Mouse (Mus musculus) heart, embryonic 15.5 days (tissue): ENCODE measurements around the gene Gpr37l1. TPM values are rescaled to one million over a fixed set of nuclear protein-coding genes. Genes with fewer than 3 reads are reported as not detected.

Experiments used
- ATAC-seq: fragments of 200-750 bp; cut with Nextera tagmentation; replicated peaks from 2 replicates; pipeline ENCODE4 v1.8.0; 2017; ENCODE audit warnings: low read depth, moderate TSS enrichment; ENCODE audit not compliant: insufficient number of reproducible peaks, insufficient read depth, low FRiP score
- H3K27ac ChIP-seq: fragments of 300-500 bp; sonication (generic); 2 replicates; pipeline ENCODE4 v1.5.1; 2015; ENCODE audit warnings: mild to moderate bottlenecking, inconsistent platforms
- H3K27me3 ChIP-seq: fragments of 300-500 bp; sonication (generic); 2 replicates; pipeline ENCODE4 v1.6.1; 2015; ENCODE audit warnings: inconsistent platforms
- H3K36me3 ChIP-seq: fragments of 300-500 bp; sonication (generic); 2 replicates; pipeline ENCODE4 v1.6.1; 2015; ENCODE audit warnings: mild to moderate bottlenecking, inconsistent platforms
- H3K4me1 ChIP-seq: fragments of 300-500 bp; sonication (generic); replicated peaks from 2 replicates; pipeline ENCODE4 v1.6.1; 2015; ENCODE audit warnings: inconsistent platforms
- H3K4me2 ChIP-seq: fragments of 300-500 bp; sonication (generic); 2 replicates; pipeline ENCODE4 v1.6.1; 2015; ENCODE audit warnings: inconsistent platforms, mild to moderate bottlenecking, moderate library complexity
- H3K4me3 ChIP-seq: fragments of 300-500 bp; sonication (generic); 2 replicates; pipeline ENCODE4 v1.5.1; 2015; ENCODE audit warnings: mild to moderate bottlenecking, inconsistent platforms
- H3K9ac ChIP-seq: fragments of 300-500 bp; sonication (generic); 2 replicates; pipeline ENCODE4 v1.6.1; 2015; ENCODE audit warnings: mild to moderate bottlenecking, inconsistent platforms
- H3K9me3 ChIP-seq: fragments of 300-500 bp; sonication (generic); replicated peaks from 2 replicates; pipeline ENCODE4 v1.6.1; 2016; ENCODE audit warnings: inconsistent platforms
- WGBS: fragments of 180-500 bp; shearing (Covaris S2); methylation state at CpG from one replicate; pipeline ENCODE4 v1.1.7; 2015; ENCODE audit warnings: mixed read lengths; 5-methylcytosine and 5-hydroxymethylcytosine counted together
- polyA plus RNA-seq: library from polyadenylated mRNA; unstranded; fragments of >200 nt; fragmentation: Nextera tagmentation; extraction: Ambion mirVana; gene quantifications from 2 replicates; pipeline ENCODE4 v1.2.1, GENCODE M21; 2015

The Gpr37l1 gene
- polyA plus RNA-seq, 1 experiment from 2014 or later, result not detected

- no peak overlapping the region for H3K4me3 ChIP-seq
- H3K4me2 ChIP-seq, result no peak overlapping the region
- H3K27ac ChIP-seq, result no peak overlapping the region
- 60% methylated on average over 6 of the region's 6 CpGs for WGBS
- H3K4me1 ChIP-seq, result 0 out of 2 replicates have a peak, but pooled peaks cover under 1% of the 10 kb centered on the region
- no peak for ATAC-seq
- H3K27me3 ChIP-seq, result peaks cover 91% of the 10 kb centered on the region
- no peaks in the 10 kb centered on the region for H3K9me3 ChIP-seq
- no peak overlapping the region for H3K9ac ChIP-seq
- H3K36me3 ChIP-seq, result no peaks in the 10 kb centered on the region
These were observed 4.8 kb downstream of the Gpr37l1 start for GRCm38 (mm10) chr1:135162720-135163119.

- H3K4me2 ChIP-seq, result no peak overlapping the region
- no peak overlapping the region for H3K27ac ChIP-seq
- peaks cover 74% of the 10 kb centered on the region for H3K27me3 ChIP-seq
- no peaks in the 10 kb centered on the region for H3K36me3 ChIP-seq
- H3K4me1 ChIP-seq, result peaks cover 20% of the 10 kb centered on the region
- H3K4me3 ChIP-seq, result no peak overlapping the region
- no peaks in the 10 kb centered on the region for H3K9me3 ChIP-seq
- no peak for ATAC-seq
- no peak overlapping the region for H3K9ac ChIP-seq
- WGBS, result 80% methylated on average over 13 of the region's 13 CpGs
These were observed 7.0 kb downstream of the Gpr37l1 start for GRCm38 (mm10) chr1:135160411-135161050.

- Histone ChIP-seq H3K4me1 (peaks cover 27% of the 10 kb centered on the region), H3K27me3 (peaks cover 69% of the 10 kb centered on the region), H3K36me3 (0 out of 2 replicates have a peak, but pooled peaks cover 4% of the 10 kb centered on the region), H3K4me3 (no peak overlapping the region), H3K9ac (no peak overlapping the region), H3K4me2 (no peak overlapping the region), H3K27ac (no peak overlapping the region), H3K9me3 (no peaks in the 10 kb centered on the region)
- ATAC-seq, result no peak
- 68% methylated on average over 11 of the region's 11 CpGs for WGBS
These were observed 7.8 kb downstream of the Gpr37l1 start for GRCm38 (mm10) chr1:135159556-135160123.

- H3K4me3 ChIP-seq, result no peak overlapping the region
- 0 out of 2 replicates have a peak, but pooled peaks cover 4% of the 10 kb centered on the region for H3K36me3 ChIP-seq
- peaks cover 64% of the 10 kb centered on the region for H3K27me3 ChIP-seq
- peaks cover 33% of the 10 kb centered on the region for H3K4me1 ChIP-seq
- 63% methylated on average over 7 of the region's 7 CpGs for WGBS
- ATAC-seq, result no peak
- H3K4me2 ChIP-seq, result no peak overlapping the region
- no peak overlapping the region for H3K9ac ChIP-seq
- no peak overlapping the region for H3K27ac ChIP-seq
- H3K9me3 ChIP-seq, result no peaks in the 10 kb centered on the region
These were observed 8.4 kb downstream of the Gpr37l1 start for GRCm38 (mm10) chr1:135159074-135159473.

- Histone ChIP-seq H3K4me2 (no peak overlapping the region), H3K9ac (no peak overlapping the region), H3K36me3 (0 out of 2 replicates have a peak, but pooled peaks cover 4% of the 10 kb centered on the region), H3K9me3 (no peaks in the 10 kb centered on the region), H3K27ac (no peak overlapping the region), H3K4me3 (no peak overlapping the region), H3K27me3 (peaks cover 59% of the 10 kb centered on the region), H3K4me1 (peaks cover 36% of the 10 kb centered on the region)
- ATAC-seq, result no peak
- 64% methylated on average over 5 of the region's 5 CpGs for WGBS
These were observed 8.8 kb downstream of the Gpr37l1 start for GRCm38 (mm10) chr1:135158633-135159032.

- Histone ChIP-seq H3K9ac (no peak overlapping the region), H3K9me3 (no peaks in the 10 kb centered on the region), H3K4me1 (peaks cover 36% of the 10 kb centered on the region), H3K4me2 (no peak overlapping the region), H3K27me3 (peaks cover 50% of the 10 kb centered on the region), H3K36me3 (0 out of 2 replicates have a peak, but pooled peaks cover 4% of the 10 kb centered on the region), H3K27ac (no peak overlapping the region), H3K4me3 (no peak overlapping the region)
- 52% methylated on average over 6 of the region's 6 CpGs for WGBS
- peak; percentile 89 for ATAC-seq
These were observed 11.2 kb downstream of the Gpr37l1 start for GRCm38 (mm10) chr1:135156300-135156699.

- peaks cover 35% of the 10 kb centered on the region for H3K27me3 ChIP-seq
- peak; percentile 36; the same call in 1 of the 2 replicates for ATAC-seq
- no peaks in the 10 kb centered on the region for H3K9me3 ChIP-seq
- peak overlapping the region; percentile 58 for H3K4me2 ChIP-seq
- H3K4me1 ChIP-seq, result peaks cover 36% of the 10 kb centered on the region
- 0 out of 2 replicates have a peak, but pooled peaks cover 4% of the 10 kb centered on the region for H3K36me3 ChIP-seq
- WGBS, result 5% methylated on average over 14 of the region's 14 CpGs
- no peak overlapping the region for H3K9ac ChIP-seq
- peak overlapping the region; percentile 25 for H3K4me3 ChIP-seq
- peak overlapping the region; percentile 66 for H3K27ac ChIP-seq
These were observed 13.0 kb downstream of the Gpr37l1 start for GRCm38 (mm10) chr1:135154411-135154959.

GRCm38 (mm10) chr1:135154011-135154410 is 13.5 kb downstream of the Gpr37l1 start:
- Histone ChIP-seq H3K27me3 (peaks cover 31% of the 10 kb centered on the region), H3K27ac (no peak overlapping the region), H3K36me3 (0 out of 2 replicates have a peak, but pooled peaks cover 4% of the 10 kb centered on the region), H3K4me2 (peak overlapping the region; percentile 58), H3K9me3 (no peaks in the 10 kb centered on the region), H3K4me3 (peak overlapping the region; percentile 14; the same call in 1 of the 2 replicates), H3K9ac (no peak overlapping the region), H3K4me1 (peaks cover 37% of the 10 kb centered on the region)
- ATAC-seq, result no peak
- WGBS, result 31% methylated on average over 13 of the region's 13 CpGs

GRCm38 (mm10) chr1:135148996-135149395 is 18.5 kb downstream of the Gpr37l1 start:
- Histone ChIP-seq H3K4me3 (no peak overlapping the region), H3K4me2 (no peak overlapping the region), H3K9ac (no peak overlapping the region), H3K27ac (no peak overlapping the region), H3K27me3 (peaks cover 29% of the 10 kb centered on the region), H3K4me1 (peaks cover 24% of the 10 kb centered on the region), H3K36me3 (no peaks in the 10 kb centered on the region), H3K9me3 (no peaks in the 10 kb centered on the region)
- WGBS, result 76% methylated on average over 5 of the region's 5 CpGs
- no peak for ATAC-seq

GRCm38 (mm10) chr1:135148476-135148875 is 19.0 kb downstream of the Gpr37l1 start:
- peak overlapping the region; percentile 88 for H3K4me2 ChIP-seq
- H3K4me1 ChIP-seq, result peaks cover 22% of the 10 kb centered on the region
- peak overlapping the region; percentile 78; the same call in 1 of the 2 replicates for H3K27ac ChIP-seq
- 71% methylated on average over 4 of the region's 4 CpGs for WGBS
- H3K4me3 ChIP-seq, result peak overlapping the region; percentile 66
- ATAC-seq, result no peak
- H3K27me3 ChIP-seq, result peaks cover 34% of the 10 kb centered on the region
- H3K9me3 ChIP-seq, result no peaks in the 10 kb centered on the region
- no peaks in the 10 kb centered on the region for H3K36me3 ChIP-seq
- no peak overlapping the region for H3K9ac ChIP-seq

GRCm38 (mm10) chr1:135147702-135148058 is 19.8 kb downstream of the Gpr37l1 start:
- peaks cover 22% of the 10 kb centered on the region for H3K4me1 ChIP-seq
- ATAC-seq, result peak; percentile 9; the same call in 1 of the 2 replicates
- H3K9ac ChIP-seq, result peak overlapping the region; percentile 84
- H3K9me3 ChIP-seq, result no peaks in the 10 kb centered on the region
- peak overlapping the region; percentile 78 for H3K27ac ChIP-seq
- H3K36me3 ChIP-seq, result no peaks in the 10 kb centered on the region
- H3K4me2 ChIP-seq, result peak overlapping the region; percentile 88
- 8% methylated on average over 7 of the region's 7 CpGs for WGBS
- H3K4me3 ChIP-seq, result peak overlapping the region; percentile 66
- peaks cover 38% of the 10 kb centered on the region for H3K27me3 ChIP-seq
